Mouse (Mus musculus): ENCODE results near the gene Bnc1. TPM values are rescaled to one million over a fixed set of nuclear protein-coding genes. Genes with fewer than 3 reads are reported as not detected.

Gene Bnc1
- 1.3 and 1.7 TPM in 2 replicates for polyA plus RNA-seq (2012; rRNA removed)

GRCm38 (mm10) chr7:81992131-81993061, at the start of gene Bnc1:
Bnc1 (minus strand) TSS chr7:81992292.
- no peak for DNase-seq (ENCODE audit: low read depth)

GRCm38 (mm10) chr7:82033347-82033746, 41.3 kb upstream of the Bnc1 start:
- no peak for DNase-seq (ENCODE audit: low read depth)

GRCm38 (mm10) chr7:82029666-82030065, 37.6 kb upstream of the Bnc1 start:
- DNase-seq (ENCODE audit: low read depth), result no peak

- no peak for DNase-seq (ENCODE audit: low read depth)
Observed at GRCm38 (mm10) chr7:82025802-82026201, 33.7 kb upstream of the Bnc1 start.

GRCm38 (mm10) chr7:82023676-82024075, 31.6 kb upstream of the Bnc1 start:
- no peak for DNase-seq (ENCODE audit: low read depth)

- no peak for DNase-seq (ENCODE audit: low read depth)
Observed at GRCm38 (mm10) chr7:82022404-82022803, 30.3 kb upstream of the Bnc1 start.

GRCm38 (mm10) chr7:82018031-82018430, 25.9 kb upstream of the Bnc1 start:
- DNase-seq (ENCODE audit: low read depth), result no peak

GRCm38 (mm10) chr7:82016751-82017710, 24.9 kb upstream of the Bnc1 start:
- DNase-seq (ENCODE audit: low read depth), result no peak

- no peak for DNase-seq (ENCODE audit: low read depth)
Observed at GRCm38 (mm10) chr7:82012472-82012871, 20.4 kb upstream of the Bnc1 start.

- DNase-seq (ENCODE audit: low read depth), result no peak
Observed at GRCm38 (mm10) chr7:82011534-82012401, 19.7 kb upstream of the Bnc1 start.

GRCm38 (mm10) chr7:82007151-82007550, 15.1 kb upstream of the Bnc1 start:
- DNase-seq (ENCODE audit: low read depth), result no peak

GRCm38 (mm10) chr7:82004228-82004627, 12.1 kb upstream of the Bnc1 start:
- DNase-seq (ENCODE audit: low read depth), result no peak

- no peak for DNase-seq (ENCODE audit: low read depth)
Observed at GRCm38 (mm10) chr7:81999816-82000215, 7.7 kb upstream of the Bnc1 start.

- DNase-seq (ENCODE audit: low read depth), result no peak
Observed at GRCm38 (mm10) chr7:81999372-81999771, 7.3 kb upstream of the Bnc1 start.

GRCm38 (mm10) chr7:81995975-81996374, 3.9 kb upstream of the Bnc1 start:
- DNase-seq (ENCODE audit: low read depth), result no peak

- DNase-seq (ENCODE audit: low read depth), result no peak
Observed at GRCm38 (mm10) chr7:81995126-81995525, 3.0 kb upstream of the Bnc1 start.

- DNase-seq (ENCODE audit: low read depth), result no peak
Observed at GRCm38 (mm10) chr7:81993140-81993539, 1.0 kb upstream of the Bnc1 start.

GRCm38 (mm10) chr7:81991611-81992061, 456 bp downstream of the Bnc1 start:
- no peak for DNase-seq (ENCODE audit: low read depth)

- DNase-seq (ENCODE audit: low read depth), result no peak
Observed at GRCm38 (mm10) chr7:81991116-81991515, 976 bp downstream of the Bnc1 start.

GRCm38 (mm10) chr7:81983651-81984050, 8.4 kb downstream of the Bnc1 start:
- DNase-seq (ENCODE audit: low read depth), result no peak

- no peak for DNase-seq (ENCODE audit: low read depth)
Observed at GRCm38 (mm10) chr7:81978304-81978703, 13.8 kb downstream of the Bnc1 start.

Measured in gonadal fat pad, adult 2 months (tissue).